Mouse (Mus musculus): ENCODE results near the gene Bdkrb1.

Gene Bdkrb1

DNA sequence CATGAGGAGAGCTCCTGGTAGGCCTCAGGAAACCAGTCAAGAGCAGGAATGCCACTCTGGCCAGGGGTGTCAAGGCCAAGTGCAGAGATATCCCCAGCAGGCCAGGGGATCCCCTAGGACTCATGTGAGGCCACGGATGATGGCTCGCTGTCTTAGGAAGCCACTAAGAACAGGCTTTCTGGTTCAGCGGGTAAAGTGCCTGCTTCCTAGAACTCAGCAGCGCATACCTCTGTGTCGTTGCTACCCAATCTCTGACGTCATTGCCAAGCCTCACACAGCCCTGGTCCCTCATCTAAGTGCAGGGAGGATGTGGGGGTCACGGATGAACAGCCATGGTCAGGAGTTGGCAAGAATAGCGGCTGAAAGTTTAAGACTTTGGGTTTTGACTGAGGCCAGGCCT lies 5.8 kb upstream of the Bdkrb1 start:
- no peak for DNase-seq (ENCODE audit: low read depth in 1 of 2, low spot score in 2 of 2)

DNA sequence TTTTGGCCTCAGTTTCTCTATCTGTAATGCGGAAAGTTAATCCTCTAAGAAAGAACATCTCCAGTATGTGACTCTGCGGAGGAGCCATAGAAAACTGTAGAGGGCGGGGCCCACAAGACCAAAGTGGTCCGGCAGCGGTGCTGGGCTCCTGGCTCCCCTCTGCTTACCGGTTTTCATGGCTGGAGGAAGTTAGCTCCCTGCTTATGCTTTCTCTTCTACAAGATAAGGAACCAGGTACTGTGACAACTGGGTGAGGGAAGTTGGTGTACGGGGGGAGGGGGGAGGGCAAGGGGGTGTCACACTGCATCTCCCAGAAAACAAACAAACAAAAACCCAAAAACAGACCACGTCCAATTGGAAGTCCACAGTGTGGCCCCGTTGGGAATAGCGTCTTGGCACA lies 4.4 kb upstream of the Bdkrb1 start:
- no peak for DNase-seq (ENCODE audit: low read depth in 1 of 2, low spot score in 2 of 2)

DNA sequence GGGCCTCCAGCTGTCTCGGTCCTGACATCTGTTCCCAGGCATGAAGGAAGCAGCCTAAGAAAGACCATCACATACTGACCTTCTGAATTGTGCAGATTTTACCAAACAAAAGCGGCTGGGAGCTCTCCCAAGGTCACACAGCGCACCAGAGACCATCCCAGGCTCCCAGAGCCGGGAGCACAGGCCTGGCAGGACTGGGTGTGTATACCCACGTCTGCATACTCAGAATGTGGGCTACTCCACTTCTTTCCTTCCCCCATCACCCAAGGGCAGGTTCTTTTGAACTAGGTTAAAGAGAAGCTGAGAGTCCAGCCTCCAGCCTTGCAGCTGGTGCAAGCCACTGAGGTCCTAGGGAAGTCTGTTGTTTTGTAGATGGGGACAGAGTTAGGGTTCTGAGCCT lies 3.8 kb upstream of the Bdkrb1 start:
- no peak for DNase-seq (ENCODE audit: low read depth in 1 of 2, low spot score in 2 of 2)

DNA sequence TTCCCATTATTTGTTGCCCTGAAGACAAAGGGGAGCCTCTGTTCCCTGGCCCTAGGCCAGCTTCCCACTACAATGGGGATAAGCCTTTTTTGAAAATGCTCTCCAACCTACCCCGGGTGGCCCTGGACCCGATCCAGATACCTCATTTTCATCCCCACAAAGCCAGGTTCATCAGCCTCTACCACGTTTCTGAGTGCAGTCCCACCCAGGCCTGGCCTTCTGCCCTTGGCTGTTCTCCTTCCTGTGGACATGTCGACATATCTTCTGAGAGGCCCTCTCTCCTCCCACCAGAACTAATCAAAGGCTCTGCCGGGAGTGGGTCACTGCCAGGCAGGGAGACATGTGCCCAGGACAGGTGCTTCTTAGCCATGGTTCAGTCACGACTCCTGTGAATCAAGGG lies 1.3 kb upstream of the Bdkrb1 start:
- no peak for DNase-seq (ENCODE audit: low read depth in 1 of 2, low spot score in 2 of 2)

DNA sequence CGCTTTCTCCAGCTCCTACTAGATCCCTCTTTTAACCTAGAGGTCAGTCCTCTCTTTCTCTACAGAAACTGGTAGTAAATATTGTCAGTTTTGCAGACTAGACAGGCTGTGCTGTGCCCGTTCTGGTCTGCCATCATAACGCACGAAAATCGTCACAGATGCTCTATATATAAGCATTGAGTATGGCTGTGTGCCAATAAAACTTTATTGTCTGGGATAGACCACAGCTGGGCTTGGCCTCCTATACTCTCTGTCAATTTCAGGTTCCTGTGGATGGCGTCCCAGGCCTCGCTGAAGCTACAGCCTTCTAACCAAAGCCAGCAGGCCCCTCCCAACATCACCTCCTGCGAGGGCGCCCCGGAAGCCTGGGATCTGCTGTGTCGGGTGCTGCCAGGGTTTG lies 1.0 kb downstream of the Bdkrb1 start:
- no peak for DNase-seq (ENCODE audit: low read depth in 1 of 2, low spot score in 2 of 2)

DNA sequence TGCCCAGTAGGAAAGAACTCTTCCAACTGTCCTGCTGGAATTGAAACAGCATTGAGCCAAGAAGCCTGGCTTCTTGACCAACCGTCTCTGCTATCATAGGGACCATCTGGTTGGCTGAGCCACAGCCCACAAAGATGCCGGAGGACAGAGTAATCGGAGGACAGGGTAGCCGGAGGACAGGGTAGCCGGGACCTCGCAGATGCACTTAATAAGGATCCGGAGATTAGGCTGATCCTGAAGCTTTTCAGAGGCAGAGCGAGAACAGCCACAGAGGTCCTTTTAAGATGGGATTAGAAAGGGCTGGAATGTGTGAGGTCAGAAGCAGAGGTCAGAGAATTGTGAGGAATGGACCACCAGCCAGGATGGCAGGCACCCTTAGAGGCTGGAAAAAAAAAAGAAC lies 2.3 kb downstream of the Bdkrb1 start:
- DNase-seq (ENCODE audit: low read depth in 1 of 2, low spot score in 2 of 2) = no peak

DNA sequence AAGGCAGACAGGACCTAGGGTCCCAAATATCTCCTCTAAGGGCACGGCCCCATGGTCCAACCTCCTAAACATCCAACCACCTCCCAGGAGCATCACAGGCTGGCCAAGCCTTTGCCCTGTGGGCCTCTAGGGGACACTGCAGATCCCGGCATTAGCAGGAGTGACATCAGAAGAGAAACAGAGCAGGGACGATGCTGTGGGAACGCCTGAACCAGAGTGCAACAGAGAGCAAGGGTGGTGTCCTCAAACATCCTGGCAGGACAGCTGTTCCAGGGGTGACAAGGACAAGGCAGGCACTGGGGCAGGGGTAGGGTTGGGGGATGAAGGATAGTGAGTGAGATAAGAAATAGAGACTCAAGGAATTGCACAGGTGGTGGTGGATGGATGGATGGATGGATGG lies 4.0 kb downstream of the Bdkrb1 start:
- no peak for DNase-seq (ENCODE audit: low read depth in 1 of 2, low spot score in 2 of 2)

DNA sequence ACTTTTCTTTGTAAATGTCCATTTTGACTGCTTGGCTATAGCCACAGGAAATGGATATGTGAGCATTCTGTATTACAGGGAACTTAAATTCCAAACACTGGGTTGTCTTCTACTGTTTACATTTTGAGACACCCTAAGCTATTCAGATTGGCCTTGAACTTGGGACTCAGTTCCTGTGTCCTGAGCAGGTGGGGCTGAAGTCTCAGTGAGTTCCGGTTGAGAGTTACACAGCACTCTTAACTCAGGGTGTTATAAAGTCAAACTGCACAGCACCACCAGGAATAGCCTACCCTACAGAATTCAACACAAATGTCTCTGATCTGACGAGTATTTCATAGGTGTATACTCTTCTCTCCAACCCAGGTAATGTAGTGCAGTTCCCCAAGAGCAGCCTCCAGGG lies 8.2 kb downstream of the Bdkrb1 start:
- no peak for DNase-seq (ENCODE audit: low read depth in 1 of 2, low spot score in 2 of 2)

DNA sequence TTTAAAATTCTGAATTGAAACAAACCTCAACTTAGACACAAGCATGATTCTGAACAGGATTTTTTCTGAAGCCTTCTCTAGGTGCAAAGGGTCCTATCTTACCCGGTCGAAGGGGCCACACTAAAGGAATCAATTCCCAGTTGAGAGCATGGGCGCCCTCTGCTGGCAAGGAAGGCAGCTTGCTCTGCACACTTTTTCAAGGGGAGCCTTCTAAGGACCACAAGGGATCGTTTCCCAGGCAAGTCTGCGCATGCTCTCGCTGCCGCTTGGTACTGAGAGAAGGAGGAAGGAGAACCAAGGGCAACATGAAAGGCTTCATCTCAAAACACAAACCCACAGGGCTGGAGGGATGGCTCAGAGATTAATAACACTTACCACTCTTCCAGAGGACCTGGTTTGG lies 8.9 kb downstream of the Bdkrb1 start:
- no peak for DNase-seq (ENCODE audit: low read depth in 1 of 2, low spot score in 2 of 2)

DNA sequence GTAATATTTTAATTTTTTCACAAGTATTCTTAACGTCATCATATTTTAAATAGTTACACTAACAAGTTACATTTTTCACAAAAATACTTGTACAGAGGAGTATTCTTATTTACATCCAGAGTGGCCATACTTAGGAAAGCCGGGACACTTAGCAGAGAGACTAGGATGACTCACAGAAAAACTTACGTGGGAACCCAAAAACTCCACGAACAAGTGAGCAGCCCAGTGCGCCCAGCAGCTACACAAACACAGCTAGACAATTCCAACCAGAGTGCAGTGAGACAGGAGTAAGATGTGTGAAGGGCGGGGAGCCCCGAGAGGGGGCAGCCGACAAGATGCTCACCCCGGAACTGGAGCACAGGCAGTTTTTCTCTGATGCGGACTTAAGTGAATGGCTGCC lies 10.7 kb downstream of the Bdkrb1 start:
- DNase-seq (ENCODE audit: low read depth in 1 of 2, low spot score in 2 of 2) = no peak

DNA sequence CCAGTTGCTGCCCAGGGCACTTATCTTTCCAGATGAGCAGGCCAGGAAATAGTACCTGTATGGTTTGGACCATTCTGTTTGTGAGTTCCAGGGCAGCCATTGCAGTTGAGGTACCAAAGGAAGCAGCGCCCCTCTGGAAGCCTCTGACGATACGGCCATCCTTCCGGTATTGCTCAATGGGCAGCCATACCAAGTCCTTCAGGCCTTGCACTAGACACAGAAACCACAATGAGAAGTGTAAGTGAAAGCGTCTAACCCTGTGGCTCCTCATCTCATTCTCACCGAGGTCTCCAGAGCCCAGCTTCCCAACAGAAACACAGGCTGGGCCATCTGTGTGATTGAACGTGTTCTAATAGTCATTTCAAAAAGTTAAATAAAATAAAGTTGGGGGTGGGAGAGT lies 19.2 kb downstream of the Bdkrb1 start:
- peak in 1 of 2 experiments; percentile 12 for DNase-seq (ENCODE audit: low read depth in 1 of 2, low spot score in 2 of 2)

DNA sequence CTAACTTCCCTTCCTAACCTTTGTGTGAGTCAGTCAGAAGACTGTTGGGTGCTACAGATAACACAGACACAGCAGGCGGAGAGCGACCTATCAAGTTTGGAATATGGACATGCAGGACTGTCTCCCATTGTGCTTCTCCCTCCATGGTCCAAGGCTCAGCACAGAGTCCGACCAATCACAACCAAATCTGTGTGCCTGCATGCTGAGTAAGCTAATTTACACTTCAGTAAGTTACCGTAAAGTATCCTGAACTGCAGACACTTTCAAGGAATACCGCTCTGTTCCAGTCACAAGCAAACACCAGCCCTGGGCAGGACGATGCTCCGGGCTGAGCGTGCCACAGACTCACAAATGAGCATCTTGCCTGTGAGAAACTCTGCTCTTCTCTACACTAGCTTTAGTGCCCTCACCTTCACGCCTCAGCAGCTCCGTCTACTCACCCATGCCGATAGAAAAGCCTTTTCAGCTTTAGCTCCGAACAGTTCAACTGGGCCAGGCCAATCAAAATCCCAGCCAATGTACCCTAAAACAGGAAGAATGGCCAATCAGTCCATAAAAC lies 20.2 kb downstream of the Bdkrb1 start:
- no peak for DNase-seq (ENCODE audit: low read depth in 1 of 2, low spot score in 2 of 2)

DNA sequence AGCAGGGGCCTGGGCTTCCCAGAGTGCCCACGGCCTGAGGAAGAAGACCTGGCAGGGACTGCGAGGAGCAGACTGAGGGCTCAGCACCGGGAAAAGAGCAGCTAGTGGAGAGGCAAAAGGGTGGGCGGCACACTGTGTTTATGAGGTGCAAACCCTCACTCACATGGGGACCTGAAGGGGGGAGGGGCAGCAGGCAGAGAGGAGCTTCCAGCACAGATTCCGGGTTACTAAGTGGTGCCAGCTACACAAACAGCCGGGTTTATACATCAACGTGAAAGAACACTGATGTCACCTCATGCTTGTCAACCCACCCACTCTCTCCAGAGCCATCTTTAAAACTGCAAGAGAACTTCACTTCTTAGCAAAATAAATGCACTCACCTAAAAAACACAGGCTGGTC lies 22.9 kb downstream of the Bdkrb1 start:
- no peak for DNase-seq (ENCODE audit: low read depth in 1 of 2, low spot score in 2 of 2)

DNA sequence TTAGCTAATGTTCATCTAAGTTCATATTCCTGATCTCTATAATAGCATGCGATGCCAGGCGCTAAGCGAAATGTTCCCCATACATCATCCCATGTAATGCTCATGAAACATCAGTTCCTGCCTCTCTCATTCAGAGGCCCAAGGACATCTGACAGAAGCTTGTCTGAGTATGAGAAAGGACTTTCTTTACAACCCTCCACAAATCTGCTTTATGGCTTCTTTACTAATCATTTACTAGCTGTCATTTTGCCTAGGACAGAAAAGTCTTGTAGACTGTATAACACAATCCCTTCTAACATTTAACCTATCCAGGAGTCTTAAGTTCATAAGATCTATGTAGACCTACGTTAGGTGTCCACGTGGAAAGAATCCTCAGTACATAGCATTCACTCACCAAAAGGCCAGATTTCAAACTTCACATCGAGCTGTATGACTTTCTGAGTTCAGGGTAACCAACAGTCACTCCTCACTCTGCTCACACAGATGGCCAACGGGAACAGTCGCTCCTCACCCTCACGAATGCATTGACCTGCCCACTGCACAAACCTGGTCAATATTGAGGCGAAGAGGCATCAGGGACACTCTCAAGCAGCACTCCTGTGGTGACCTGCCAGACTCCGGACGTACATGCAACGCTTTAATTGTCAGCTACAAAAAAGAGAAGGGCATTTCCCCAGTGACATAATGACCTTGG lies 31.6 kb downstream of the Bdkrb1 start:
- DNase-seq (ENCODE audit: low read depth in 1 of 2, low spot score in 2 of 2) = no peak

DNA sequence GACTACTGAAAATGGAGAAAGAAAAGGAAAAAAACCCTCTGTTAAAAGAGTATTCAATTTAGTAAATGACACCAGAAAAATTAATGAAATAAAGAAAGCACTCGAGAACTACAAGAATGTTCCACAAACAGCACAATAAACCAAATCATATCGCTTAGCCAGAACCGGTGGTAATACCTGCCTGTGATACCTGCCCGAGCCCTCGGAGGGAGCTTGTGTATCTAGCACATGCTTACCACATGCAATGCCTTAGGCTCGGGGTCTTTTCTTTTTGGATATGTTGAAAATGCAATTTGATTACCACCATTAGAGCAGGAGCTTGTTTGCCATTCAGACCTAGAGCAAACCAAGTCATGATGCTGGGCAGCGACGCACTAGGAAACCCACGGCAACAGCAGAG lies 33.7 kb downstream of the Bdkrb1 start:
- no peak for DNase-seq (ENCODE audit: low read depth in 1 of 2, low spot score in 2 of 2)

DNA sequence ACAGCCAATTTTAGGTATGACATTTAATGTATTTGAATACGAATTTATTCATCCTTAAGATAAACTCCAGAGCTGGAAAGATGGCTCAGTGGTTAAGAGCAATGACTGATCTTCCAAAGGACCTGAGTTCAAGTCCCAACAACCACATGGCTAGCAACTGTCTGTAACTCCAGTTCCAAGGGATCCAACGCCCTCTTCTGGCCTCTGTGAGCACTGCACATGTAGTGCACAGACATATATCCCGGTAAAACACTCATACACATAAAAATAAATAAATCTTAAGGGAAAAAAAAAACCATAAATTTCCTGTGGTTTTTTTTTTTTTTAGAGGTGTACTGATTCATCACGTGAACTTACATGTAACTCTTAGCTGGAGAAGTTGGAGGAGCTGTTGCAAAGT lies 34.7 kb downstream of the Bdkrb1 start:
- DNase-seq (ENCODE audit: low read depth in 1 of 2, low spot score in 2 of 2) = no peak

DNA sequence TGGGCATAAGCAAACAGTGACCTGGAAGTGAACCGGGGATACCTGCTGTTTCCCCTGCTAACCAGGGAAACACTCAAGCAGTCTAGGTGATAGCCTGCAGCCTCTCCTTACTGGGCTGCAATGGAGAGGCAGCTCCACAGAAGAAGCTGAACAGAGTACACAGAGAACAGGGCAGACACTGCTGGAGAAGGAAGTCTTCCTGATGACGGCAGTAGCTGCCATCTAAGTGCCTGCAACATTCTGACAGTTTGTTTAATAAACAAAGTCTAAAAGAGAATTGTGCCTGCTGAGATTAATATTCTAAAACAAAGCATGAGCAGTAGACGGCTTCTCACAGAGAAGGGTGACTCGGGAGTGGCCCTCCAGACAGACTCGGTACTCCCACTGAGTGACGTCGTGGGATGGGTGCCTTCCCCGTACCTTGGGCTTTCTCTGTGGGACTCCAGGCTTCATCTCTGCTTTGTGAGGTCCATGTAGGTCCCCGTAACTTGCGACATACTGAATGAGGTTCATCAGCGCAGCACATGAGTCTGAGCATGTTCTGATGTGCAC lies 40.0 kb downstream of the Bdkrb1 start:
- DNase-seq (ENCODE audit: low read depth in 1 of 2, low spot score in 2 of 2) = no peak
